Mouse (Mus musculus): ENCODE measurements at regions not wholly inside any gene's neighbourhood (a gene's known extent, or its start where the extent isn't known, plus 50 kb on each side); places are given as distances from the start of the nearest gene placed in this dataset.

- Histone ChIP-seq H3K27me3 (no peaks in the 10 kb centered on the region), H3K4me3 (no peak overlapping the region), H3K4me1 (replicated peaks) (no peaks in the 10 kb centered on the region), H3K9me3 (no peaks in the 10 kb centered on the region), H3K4me2 (no peak overlapping the region), H3K27ac (no peak overlapping the region), H3K9ac (no peak overlapping the region), H3K36me3 (no peaks in the 10 kb centered on the region)
- 96% methylated on average over 6 of the region's 6 CpGs for WGBS
- ATAC-seq (ENCODE audit: low FRiP score), result no peak
These were observed 237.0 kb downstream of the Map2k4 start for GRCm38 (mm10) chr11:65551073-65551472.

GRCm38 (mm10) chr11:65544281-65544680, 243.8 kb downstream of the Map2k4 start:
- H3K36me3 ChIP-seq, result no peaks in the 10 kb centered on the region
- no peak overlapping the region for H3K4me2 ChIP-seq
- 66% methylated on average over 5 of the region's 5 CpGs for WGBS
- no peak overlapping the region for H3K9ac ChIP-seq
- H3K4me3 ChIP-seq, result no peak overlapping the region
- H3K9me3 ChIP-seq, result no peaks in the 10 kb centered on the region
- no peaks in the 10 kb centered on the region for H3K4me1 ChIP-seq (replicated peaks)
- ATAC-seq (ENCODE audit: low FRiP score), result no peak
- H3K27me3 ChIP-seq, result no peaks in the 10 kb centered on the region
- no peak overlapping the region for H3K27ac ChIP-seq

DNA sequence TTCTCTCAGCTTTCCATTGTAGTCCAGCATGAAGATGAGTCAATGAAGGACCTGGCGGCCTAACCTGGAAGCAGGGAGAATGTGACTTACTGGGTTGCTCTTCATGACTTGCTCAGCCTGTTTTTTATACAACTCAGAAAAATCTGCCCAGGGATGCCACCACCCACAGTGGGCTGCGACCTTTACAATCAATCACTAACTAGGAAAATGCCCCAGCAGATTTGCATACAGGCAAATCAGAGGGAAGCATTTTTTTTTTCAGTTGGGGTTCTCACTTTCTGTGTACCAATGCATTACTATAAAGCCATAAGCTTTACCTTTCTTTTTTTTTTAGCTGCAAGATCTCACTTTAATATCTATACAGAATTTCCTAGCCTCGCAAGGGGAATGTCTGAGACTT, 244.5 kb downstream of the Map2k4 start:
- Histone ChIP-seq H3K36me3 (no peaks in the 10 kb centered on the region), H3K27ac (no peak overlapping the region), H3K4me2 (no peak overlapping the region), H3K27me3 (no peaks in the 10 kb centered on the region), H3K9ac (no peak overlapping the region), H3K9me3 (no peaks in the 10 kb centered on the region), H3K4me1 (replicated peaks) (no peaks in the 10 kb centered on the region), H3K4me3 (no peak overlapping the region)
- WGBS, result 82% methylated on average over 3 of the region's 3 CpGs
- no peak for ATAC-seq (ENCODE audit: low FRiP score)

GRCm38 (mm10) chr11:65537046-65537630, 251.0 kb downstream of the Map2k4 start:
- ATAC-seq (ENCODE audit: low FRiP score), result no peak
- 93% methylated on average over 16 of the region's 16 CpGs for WGBS
- Histone ChIP-seq H3K4me3 (no peak overlapping the region), H3K4me2 (no peak overlapping the region), H3K27ac (no peak overlapping the region), H3K36me3 (no peaks in the 10 kb centered on the region), H3K27me3 (no peaks in the 10 kb centered on the region), H3K9me3 (no peaks in the 10 kb centered on the region), H3K9ac (no peak overlapping the region), H3K4me1 (replicated peaks) (no peaks in the 10 kb centered on the region)

DNA sequence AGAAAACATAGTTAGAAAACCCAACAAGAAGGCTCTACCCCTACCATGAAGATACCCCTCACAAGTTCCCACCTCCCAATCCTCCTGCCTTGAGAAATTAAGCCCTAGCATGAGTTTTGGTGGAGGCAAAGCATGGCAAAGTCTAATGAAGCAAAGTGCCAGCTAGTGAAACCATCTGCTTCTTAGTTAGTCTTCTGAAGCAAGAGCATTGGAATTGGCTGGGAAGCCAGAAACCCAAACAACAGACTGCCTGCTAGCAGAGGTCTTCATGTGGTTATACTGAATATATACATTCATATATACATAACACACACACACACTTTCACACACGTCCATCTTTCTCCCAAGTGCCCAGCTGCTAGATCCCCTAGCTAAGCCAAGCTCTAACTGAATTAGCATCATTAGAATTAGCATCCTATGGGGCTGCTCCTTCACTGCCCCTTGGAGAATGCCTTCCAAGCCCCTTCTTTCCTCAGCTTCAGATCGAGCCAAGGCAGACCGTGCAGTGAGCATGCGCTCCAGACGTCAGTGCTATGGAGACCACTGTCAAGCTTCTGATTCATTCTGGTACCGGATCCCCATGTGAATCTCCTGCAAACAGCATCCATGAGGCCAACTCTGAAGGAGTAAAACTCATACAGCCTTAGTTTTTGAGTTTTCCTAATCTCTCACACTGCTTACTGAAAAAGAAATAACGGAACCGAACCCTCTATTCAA, 252.2 kb downstream of the Map2k4 start:
- Histone ChIP-seq H3K4me2 (no peak overlapping the region), H3K9ac (no peak overlapping the region), H3K4me1 (replicated peaks) (no peaks in the 10 kb centered on the region), H3K4me3 (no peak overlapping the region), H3K9me3 (no peaks in the 10 kb centered on the region), H3K27ac (no peak overlapping the region), H3K27me3 (no peaks in the 10 kb centered on the region), H3K36me3 (no peaks in the 10 kb centered on the region)
- no peak for ATAC-seq (ENCODE audit: low FRiP score)
- WGBS, result 91% methylated on average over 8 of the region's 8 CpGs

GRCm38 (mm10) chr11:65530744-65531143, 257.4 kb downstream of the Map2k4 start:
- Histone ChIP-seq H3K4me2 (no peak overlapping the region), H3K9ac (no peak overlapping the region), H3K27ac (no peak overlapping the region), H3K36me3 (no peaks in the 10 kb centered on the region), H3K9me3 (no peaks in the 10 kb centered on the region), H3K4me3 (no peak overlapping the region), H3K4me1 (replicated peaks) (no peaks in the 10 kb centered on the region), H3K27me3 (no peaks in the 10 kb centered on the region)
- 81% methylated on average over 5 of the region's 5 CpGs for WGBS
- no peak for ATAC-seq (ENCODE audit: low FRiP score)

- ATAC-seq (ENCODE audit: low FRiP score), result no peak
- no peak overlapping the region for H3K4me3 ChIP-seq
- no peaks in the 10 kb centered on the region for H3K4me1 ChIP-seq (replicated peaks)
- no peak overlapping the region for H3K27ac ChIP-seq
- no peak overlapping the region for H3K4me2 ChIP-seq
- no peaks in the 10 kb centered on the region for H3K9me3 ChIP-seq
- H3K27me3 ChIP-seq, result no peaks in the 10 kb centered on the region
- no peaks in the 10 kb centered on the region for H3K36me3 ChIP-seq
- WGBS, result 86% methylated on average over 19 of the region's 19 CpGs
- H3K9ac ChIP-seq, result no peak overlapping the region
These were observed 235.5 kb upstream of the Myocd start for GRCm38 (mm10) chr11:65505106-65505865.

- peaks cover 6% of the 10 kb centered on the region; the same call in 1 of the 2 replicates for H3K4me1 ChIP-seq (replicated peaks)
- no peaks in the 10 kb centered on the region for H3K9me3 ChIP-seq
- WGBS, result 83% methylated on average over 2 of the region's 2 CpGs
- H3K27ac ChIP-seq, result no peak overlapping the region
- H3K4me3 ChIP-seq, result no peak overlapping the region
- no peaks in the 10 kb centered on the region for H3K36me3 ChIP-seq
- no peak overlapping the region for H3K4me2 ChIP-seq
- no peaks in the 10 kb centered on the region for H3K27me3 ChIP-seq
- no peak for ATAC-seq (ENCODE audit: low FRiP score)
- H3K9ac ChIP-seq, result no peak overlapping the region
These were observed 228.2 kb upstream of the Myocd start for GRCm38 (mm10) chr11:65497979-65498378.

DNA sequence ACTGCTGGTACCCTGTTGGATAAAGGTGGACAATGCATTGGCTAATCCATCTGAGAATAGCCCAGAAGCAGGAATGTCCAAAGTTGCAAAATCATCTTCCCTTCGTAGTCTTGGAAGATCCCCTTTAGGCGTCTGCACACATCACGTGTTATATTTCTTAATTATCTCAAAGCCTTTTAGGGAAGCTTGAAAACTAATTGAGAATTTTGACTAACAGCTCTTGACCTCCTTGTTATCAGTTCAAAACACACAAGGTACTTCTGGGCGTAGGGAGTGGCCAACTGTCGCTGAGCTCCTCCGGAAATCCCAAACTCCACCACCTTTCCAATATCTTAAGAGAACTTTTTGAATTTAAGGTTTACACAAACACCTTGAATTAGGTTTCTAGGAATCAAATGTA, 227.6 kb upstream of the Myocd start:
- Histone ChIP-seq H3K4me2 (no peak overlapping the region), H3K27me3 (no peaks in the 10 kb centered on the region), H3K27ac (no peak overlapping the region), H3K9me3 (no peaks in the 10 kb centered on the region), H3K4me1 (replicated peaks) (peaks cover 6% of the 10 kb centered on the region; the same call in 1 of the 2 replicates), H3K9ac (no peak overlapping the region), H3K4me3 (no peak overlapping the region), H3K36me3 (no peaks in the 10 kb centered on the region)
- no peak for ATAC-seq (ENCODE audit: low FRiP score)
- WGBS, result 94% methylated on average over 6 of the region's 6 CpGs

- 13% methylated on average over 11 of the region's 11 CpGs for WGBS
- Histone ChIP-seq H3K4me1 (replicated peaks) (peaks cover 6% of the 10 kb centered on the region; the same call in 1 of the 2 replicates), H3K4me3 (no peak overlapping the region), H3K9ac (no peak overlapping the region), H3K4me2 (peak overlapping the region; percentile 29), H3K27me3 (no peaks in the 10 kb centered on the region), H3K36me3 (no peaks in the 10 kb centered on the region), H3K9me3 (no peaks in the 10 kb centered on the region), H3K27ac (no peak overlapping the region)
- ATAC-seq (ENCODE audit: low FRiP score), result no peak
These were observed 225.2 kb upstream of the Myocd start for GRCm38 (mm10) chr11:65495034-65495433.

- ATAC-seq (ENCODE audit: low FRiP score), result no peak
- Histone ChIP-seq H3K9me3 (no peaks in the 10 kb centered on the region), H3K27ac (no peak overlapping the region), H3K4me3 (no peak overlapping the region), H3K9ac (no peak overlapping the region), H3K27me3 (no peaks in the 10 kb centered on the region), H3K36me3 (no peaks in the 10 kb centered on the region), H3K4me2 (no peak overlapping the region), H3K4me1 (replicated peaks) (peaks cover 6% of the 10 kb centered on the region; the same call in 1 of the 2 replicates)
- WGBS, result 94% methylated on average over 3 of the region's 3 CpGs
These were observed 220.6 kb upstream of the Myocd start for GRCm38 (mm10) chr11:65490426-65490825.

- H3K4me3 ChIP-seq, result no peak overlapping the region
- H3K9ac ChIP-seq, result no peak overlapping the region
- no peak overlapping the region for H3K27ac ChIP-seq
- H3K27me3 ChIP-seq, result no peaks in the 10 kb centered on the region
- ATAC-seq (ENCODE audit: low FRiP score), result no peak
- 87% methylated on average over 18 of the region's 18 CpGs for WGBS
- no peak overlapping the region for H3K4me2 ChIP-seq
- H3K9me3 ChIP-seq, result no peaks in the 10 kb centered on the region
- no peaks in the 10 kb centered on the region for H3K36me3 ChIP-seq
- no peaks in the 10 kb centered on the region for H3K4me1 ChIP-seq (replicated peaks)
These were observed 206.2 kb upstream of the Myocd start for GRCm38 (mm10) chr11:65475821-65476540.
